Mouse (Mus musculus): ENCODE measurements around the gene Nell1. TPM values are rescaled to one million over a fixed set of nuclear protein-coding genes. Genes with fewer than 3 reads are reported as not detected.

Gene Nell1
- polyA plus RNA-seq, 1 experiment: 0.18 TPM

- no peak for DNase-seq (ENCODE audit: low spot score)
Measured at GRCm38 (mm10) chr7:50260016-50260415, 285.4 kb downstream of the Nell1 start.

GRCm38 (mm10) chr7:50295508-50295907 lies 320.8 kb downstream of the Nell1 start:
- no peak for DNase-seq (ENCODE audit: low spot score)

GRCm38 (mm10) chr7:50338226-50338625 lies 363.6 kb downstream of the Nell1 start:
- no peak for DNase-seq (ENCODE audit: low spot score)

- DNase-seq (ENCODE audit: low spot score): no peak
Measured at GRCm38 (mm10) chr7:50338757-50339156, 364.1 kb downstream of the Nell1 start.

GRCm38 (mm10) chr7:50351564-50351963 lies 376.9 kb downstream of the Nell1 start:
- no peak for DNase-seq (ENCODE audit: low spot score)

GRCm38 (mm10) chr7:50357213-50357612 lies 382.5 kb downstream of the Nell1 start:
- DNase-seq (ENCODE audit: low spot score): no peak

GRCm38 (mm10) chr7:50362039-50362438 lies 387.4 kb downstream of the Nell1 start:
- DNase-seq (ENCODE audit: low spot score): no peak

- no peak for DNase-seq (ENCODE audit: low spot score)
Measured at GRCm38 (mm10) chr7:50374876-50375275, 400.2 kb downstream of the Nell1 start.

- DNase-seq (ENCODE audit: low spot score): no peak
Measured at GRCm38 (mm10) chr7:50410421-50410820, 435.8 kb downstream of the Nell1 start.

GRCm38 (mm10) chr7:50419976-50420375 lies 445.3 kb downstream of the Nell1 start:
- no peak for DNase-seq (ENCODE audit: low spot score)

GRCm38 (mm10) chr7:50422422-50423195 lies 447.9 kb downstream of the Nell1 start:
- DNase-seq (ENCODE audit: low spot score): no peak

GRCm38 (mm10) chr7:50429725-50430124 lies 455.1 kb downstream of the Nell1 start:
- no peak for DNase-seq (ENCODE audit: low spot score)

GRCm38 (mm10) chr7:50441237-50441636 lies 466.6 kb downstream of the Nell1 start:
- no peak for DNase-seq (ENCODE audit: low spot score)

- no peak for DNase-seq (ENCODE audit: low spot score)
Measured at GRCm38 (mm10) chr7:50447316-50447715, 472.7 kb downstream of the Nell1 start.

- no peak for DNase-seq (ENCODE audit: low spot score)
Measured at GRCm38 (mm10) chr7:50467742-50468141, 493.1 kb downstream of the Nell1 start.

- no peak for DNase-seq (ENCODE audit: low spot score)
Measured at GRCm38 (mm10) chr7:50470555-50470954, 495.9 kb downstream of the Nell1 start.

- no peak for DNase-seq (ENCODE audit: low spot score)
Measured at GRCm38 (mm10) chr7:50482011-50482410, 507.3 kb downstream of the Nell1 start.

- DNase-seq (ENCODE audit: low spot score): no peak
Measured at GRCm38 (mm10) chr7:50485304-50485703, 510.6 kb downstream of the Nell1 start.

- no peak for DNase-seq (ENCODE audit: low spot score)
Measured at GRCm38 (mm10) chr7:50486884-50487420, 512.3 kb downstream of the Nell1 start.

GRCm38 (mm10) chr7:50501562-50501961 lies 526.9 kb downstream of the Nell1 start:
- DNase-seq (ENCODE audit: low spot score): no peak

GRCm38 (mm10) chr7:50507047-50507446 lies 532.4 kb downstream of the Nell1 start:
- no peak for DNase-seq (ENCODE audit: low spot score)

- no peak for DNase-seq (ENCODE audit: low spot score)
Measured at GRCm38 (mm10) chr7:50514830-50515229, 540.2 kb downstream of the Nell1 start.

GRCm38 (mm10) chr7:50516681-50517080 lies 542.0 kb downstream of the Nell1 start:
- no peak for DNase-seq (ENCODE audit: low spot score)

- DNase-seq (ENCODE audit: low spot score): no peak
Measured at GRCm38 (mm10) chr7:50543373-50543772, 568.7 kb downstream of the Nell1 start.

Measured in urinary bladder, adult 2 months (tissue).